Mouse (Mus musculus) heart, embryonic 15.5 days (tissue): Measurements from ENCODE around the gene Ears2. TPM values are rescaled to one million over a fixed set of nuclear protein-coding genes. Genes with fewer than 3 reads are reported as not detected.
"Not testable (repeated sequence)": the region's sequence is repeated elsewhere in the genome, so short reads cannot be mapped to it uniquely, and the experiment has no call there.

Source experiments
- ATAC-seq: fragments of 200-750 bp; cut with Nextera tagmentation; replicated peaks from 2 replicates; pipeline ENCODE4 v1.8.0; 2017; ENCODE audit warnings: low read depth, moderate TSS enrichment; ENCODE audit not compliant: insufficient number of reproducible peaks, insufficient read depth, low FRiP score
- H3K27ac ChIP-seq: fragments of 300-500 bp; sonication (generic); 2 replicates; pipeline ENCODE4 v1.5.1; 2015; ENCODE audit warnings: mild to moderate bottlenecking, inconsistent platforms
- H3K27me3 ChIP-seq: fragments of 300-500 bp; sonication (generic); 2 replicates; pipeline ENCODE4 v1.6.1; 2015; ENCODE audit warnings: inconsistent platforms
- H3K36me3 ChIP-seq: fragments of 300-500 bp; sonication (generic); 2 replicates; pipeline ENCODE4 v1.6.1; 2015; ENCODE audit warnings: mild to moderate bottlenecking, inconsistent platforms
- H3K4me1 ChIP-seq: fragments of 300-500 bp; sonication (generic); replicated peaks from 2 replicates; pipeline ENCODE4 v1.6.1; 2015; ENCODE audit warnings: inconsistent platforms
- H3K4me2 ChIP-seq: fragments of 300-500 bp; sonication (generic); 2 replicates; pipeline ENCODE4 v1.6.1; 2015; ENCODE audit warnings: inconsistent platforms, mild to moderate bottlenecking, moderate library complexity
- H3K4me3 ChIP-seq: fragments of 300-500 bp; sonication (generic); 2 replicates; pipeline ENCODE4 v1.5.1; 2015; ENCODE audit warnings: mild to moderate bottlenecking, inconsistent platforms
- H3K9ac ChIP-seq: fragments of 300-500 bp; sonication (generic); 2 replicates; pipeline ENCODE4 v1.6.1; 2015; ENCODE audit warnings: mild to moderate bottlenecking, inconsistent platforms
- H3K9me3 ChIP-seq: fragments of 300-500 bp; sonication (generic); replicated peaks from 2 replicates; pipeline ENCODE4 v1.6.1; 2016; ENCODE audit warnings: inconsistent platforms
- WGBS: fragments of 180-500 bp; shearing (Covaris S2); methylation state at CpG from one replicate; pipeline ENCODE4 v1.1.7; 2015; ENCODE audit warnings: mixed read lengths; 5-methylcytosine and 5-hydroxymethylcytosine counted together
- polyA plus RNA-seq: library from polyadenylated mRNA; unstranded; fragments of >200 nt; fragmentation: Nextera tagmentation; extraction: Ambion mirVana; gene quantifications from 2 replicates; pipeline ENCODE4 v1.2.1, GENCODE M21; 2015

The Ears2 gene
- polyA plus RNA-seq: 35.5 and 39.5 TPM in 2 replicates

GRCm38 (mm10) chr7:122066945-122067516, at the start of gene Ears2, which contains the start of gene Ubfd1:
Ears2 (minus strand) TSS chr7:122067263.
Ubfd1 (plus strand) TSS chr7:122067175.
- ATAC-seq: peak; percentile 99
- WGBS: under 1% methylated on average over 60 of the region's 60 CpGs
- H3K27ac ChIP-seq: peak within 1 kb of the TSS; percentile 94
- H3K4me1 ChIP-seq: peaks cover 31% of the 10 kb centered on the region
- peak within 1 kb of the TSS; percentile 67 for H3K4me2 ChIP-seq
- H3K9me3 ChIP-seq: no peaks in the 10 kb centered on the region
- no peaks in the 10 kb centered on the region for H3K27me3 ChIP-seq
- H3K4me3 ChIP-seq: peak within 1 kb of the TSS; percentile 86
- peaks cover 33% of the 10 kb centered on the region for H3K36me3 ChIP-seq
- H3K9ac ChIP-seq: peak within 1 kb of the TSS; percentile 86

DNA sequence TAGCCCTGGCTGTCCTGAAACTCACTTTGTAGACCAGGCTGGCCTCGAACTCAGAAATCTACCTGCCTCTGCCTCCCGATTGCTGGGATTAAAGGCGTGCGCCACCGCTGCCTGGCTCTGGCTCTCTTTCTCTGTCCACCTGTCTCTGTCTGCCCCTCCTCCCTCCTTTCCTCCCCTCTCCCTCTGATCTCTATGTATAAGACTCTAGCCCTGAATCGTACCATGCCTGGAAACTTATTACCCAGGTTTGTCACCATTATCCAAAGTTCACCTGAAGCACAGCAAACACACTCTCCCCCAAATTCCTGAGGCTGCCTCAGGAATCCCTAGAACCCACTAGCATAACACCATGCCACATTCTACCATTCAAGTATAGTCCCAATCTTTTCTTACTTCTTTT, 41.1 kb upstream of the Ears2 start:
- Histone ChIP-seq H3K4me3 (no peak overlapping the region), H3K9me3 (no peaks in the 10 kb centered on the region), H3K9ac (no peak overlapping the region), H3K36me3 (peaks cover 12% of the 10 kb centered on the region; the same call in 1 of the 2 replicates), H3K4me1 (no peaks in the 10 kb centered on the region), H3K4me2 (no peak overlapping the region), H3K27ac (no peak overlapping the region), H3K27me3 (no peaks in the 10 kb centered on the region)
- 87% methylated on average over 6 of the region's 6 CpGs for WGBS
- no peak for ATAC-seq

DNA sequence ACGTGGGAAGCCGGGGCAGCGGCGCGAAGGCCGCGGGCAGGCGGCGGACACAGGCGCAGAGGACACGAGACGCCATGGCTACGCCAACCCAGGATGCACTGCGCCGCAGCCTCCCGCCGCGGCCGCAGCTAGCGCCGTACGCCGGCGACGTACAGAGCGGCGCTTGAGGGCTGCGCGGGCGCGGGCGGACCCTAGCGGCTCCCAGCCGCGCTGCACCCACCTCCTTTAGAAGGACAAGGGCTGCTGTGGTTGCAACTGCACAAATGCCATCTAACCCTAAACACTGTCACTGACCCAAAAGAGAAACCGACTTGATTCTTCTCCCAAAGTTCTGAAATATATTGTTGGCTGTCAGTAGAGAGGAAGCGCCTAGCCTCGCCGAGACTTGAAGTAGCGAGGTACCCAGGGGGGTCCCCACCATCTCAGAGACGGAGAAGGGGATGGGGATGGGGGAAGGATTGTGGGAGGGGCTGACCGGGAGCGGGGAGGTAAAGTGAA, 34.7 kb upstream of the Ears2 start, which contains the start of gene Ndufab1:
TSS of gene Ndufab1 (minus strand) at position 140 of the 498 bp plus-strand sequence.
- ATAC-seq: peak; percentile 98
- peaks cover 18% of the 10 kb centered on the region for H3K36me3 ChIP-seq
- no peaks in the 10 kb centered on the region for H3K27me3 ChIP-seq
- H3K27ac ChIP-seq: peak within 1 kb of the TSS; percentile 79
- WGBS: under 1% methylated on average over 37 of the region's 43 CpGs
- peak within 1 kb of the TSS; percentile 83 for H3K4me2 ChIP-seq
- peak within 1 kb of the TSS; percentile 77 for H3K4me3 ChIP-seq
- H3K4me1 ChIP-seq: peaks cover 25% of the 10 kb centered on the region
- no peaks in the 10 kb centered on the region for H3K9me3 ChIP-seq
- H3K9ac ChIP-seq: peak within 1 kb of the TSS; percentile 93

- Histone ChIP-seq H3K27ac (peak overlapping the region; percentile 79), H3K4me2 (peak overlapping the region; percentile 83), H3K4me1 (peaks cover 25% of the 10 kb centered on the region), H3K9ac (peak overlapping the region; percentile 93), H3K4me3 (peak overlapping the region; percentile 77), H3K36me3 (peaks cover 24% of the 10 kb centered on the region)
- peak; percentile 80 for ATAC-seq
- not testable (repeated sequence) for H3K27me3 ChIP-seq, H3K9me3 ChIP-seq
- 5% methylated on average over 28 of the region's 28 CpGs for WGBS
Observed at GRCm38 (mm10) chr7:122101014-122101746, 34.1 kb upstream of the Ears2 start.

DNA sequence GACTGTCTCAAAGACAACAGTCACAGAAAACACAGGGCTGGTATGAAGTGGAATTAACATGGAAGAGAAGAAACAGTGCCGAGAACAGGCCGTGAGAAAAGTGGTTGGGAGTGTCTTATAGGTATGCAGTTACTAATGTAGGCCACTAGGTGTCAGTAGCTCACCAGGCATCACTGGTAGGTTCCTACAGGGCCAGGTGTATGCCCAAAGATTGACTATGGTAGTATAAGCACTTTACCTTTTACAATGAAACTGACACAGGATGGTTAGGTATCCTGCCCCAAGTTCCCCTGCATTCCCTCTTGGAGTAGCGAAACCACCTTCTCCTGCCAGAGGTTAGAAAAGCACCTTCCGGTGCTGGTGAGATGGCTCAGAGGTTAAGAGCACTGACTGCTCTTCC, 32.2 kb upstream of the Ears2 start:
- no peak overlapping the region for H3K27ac ChIP-seq
- no peak overlapping the region for H3K4me2 ChIP-seq
- 46% methylated on average over 4 of the region's 4 CpGs for WGBS
- ATAC-seq: no peak
- no peaks in the 10 kb centered on the region for H3K9me3 ChIP-seq
- H3K27me3 ChIP-seq: no peaks in the 10 kb centered on the region
- no peak overlapping the region for H3K9ac ChIP-seq
- peaks cover 43% of the 10 kb centered on the region for H3K36me3 ChIP-seq
- H3K4me3 ChIP-seq: no peak overlapping the region
- peaks cover 25% of the 10 kb centered on the region for H3K4me1 ChIP-seq

GRCm38 (mm10) chr7:122098009-122098408, 30.9 kb upstream of the Ears2 start:
- H3K27me3 ChIP-seq: no peaks in the 10 kb centered on the region
- no peak overlapping the region for H3K4me3 ChIP-seq
- no peak overlapping the region for H3K4me2 ChIP-seq
- ATAC-seq: no peak
- 91% methylated on average over 3 of the region's 3 CpGs for WGBS
- H3K27ac ChIP-seq: no peak overlapping the region
- H3K36me3 ChIP-seq: peaks cover 56% of the 10 kb centered on the region
- H3K9ac ChIP-seq: no peak overlapping the region
- peaks cover 25% of the 10 kb centered on the region for H3K4me1 ChIP-seq
- no peaks in the 10 kb centered on the region for H3K9me3 ChIP-seq

DNA sequence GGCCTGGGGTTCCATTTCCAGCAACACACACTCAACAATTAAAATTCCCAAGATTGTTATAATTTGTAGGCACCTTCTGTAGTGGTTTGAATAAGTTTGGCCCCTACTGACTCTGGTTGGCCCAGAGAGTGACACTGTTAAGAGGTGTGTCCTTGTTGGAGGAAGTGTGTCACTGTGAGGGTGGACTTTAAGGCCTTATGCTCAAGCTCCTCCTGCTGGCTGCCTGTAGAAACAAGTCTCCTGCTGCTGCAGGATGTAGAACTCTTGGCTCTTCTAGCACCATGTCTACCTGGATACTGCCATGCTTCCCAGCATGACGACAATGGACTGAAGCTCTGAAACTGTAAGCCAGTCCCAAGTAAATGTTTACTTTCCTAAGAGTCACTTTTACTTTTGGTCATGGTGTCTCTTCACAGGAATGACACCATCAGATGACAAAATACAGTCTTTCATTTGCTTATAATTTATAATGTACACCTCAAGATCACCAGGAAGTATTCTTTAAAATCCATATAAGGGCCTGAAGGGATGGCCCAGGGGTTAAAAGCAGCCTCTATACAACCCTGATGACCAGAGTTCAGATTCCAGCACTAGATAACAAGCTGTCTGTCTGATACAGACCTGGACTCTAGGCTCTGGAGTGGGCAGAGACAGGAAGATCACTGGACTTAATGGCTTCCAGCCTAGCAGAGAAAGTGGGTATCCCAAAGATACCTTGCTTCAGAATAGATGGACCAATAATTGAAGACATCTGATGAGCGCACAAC, 27.7 kb upstream of the Ears2 start:
- WGBS: 91% methylated on average over 2 of the region's 2 CpGs
- Histone ChIP-seq H3K27me3 (no peaks in the 10 kb centered on the region), H3K4me2 (no peak overlapping the region), H3K9ac (no peak overlapping the region), H3K27ac (no peak overlapping the region), H3K36me3 (peaks cover 87% of the 10 kb centered on the region), H3K4me3 (no peak overlapping the region), H3K9me3 (no peaks in the 10 kb centered on the region), H3K4me1 (peaks cover 8% of the 10 kb centered on the region)
- no peak for ATAC-seq

DNA sequence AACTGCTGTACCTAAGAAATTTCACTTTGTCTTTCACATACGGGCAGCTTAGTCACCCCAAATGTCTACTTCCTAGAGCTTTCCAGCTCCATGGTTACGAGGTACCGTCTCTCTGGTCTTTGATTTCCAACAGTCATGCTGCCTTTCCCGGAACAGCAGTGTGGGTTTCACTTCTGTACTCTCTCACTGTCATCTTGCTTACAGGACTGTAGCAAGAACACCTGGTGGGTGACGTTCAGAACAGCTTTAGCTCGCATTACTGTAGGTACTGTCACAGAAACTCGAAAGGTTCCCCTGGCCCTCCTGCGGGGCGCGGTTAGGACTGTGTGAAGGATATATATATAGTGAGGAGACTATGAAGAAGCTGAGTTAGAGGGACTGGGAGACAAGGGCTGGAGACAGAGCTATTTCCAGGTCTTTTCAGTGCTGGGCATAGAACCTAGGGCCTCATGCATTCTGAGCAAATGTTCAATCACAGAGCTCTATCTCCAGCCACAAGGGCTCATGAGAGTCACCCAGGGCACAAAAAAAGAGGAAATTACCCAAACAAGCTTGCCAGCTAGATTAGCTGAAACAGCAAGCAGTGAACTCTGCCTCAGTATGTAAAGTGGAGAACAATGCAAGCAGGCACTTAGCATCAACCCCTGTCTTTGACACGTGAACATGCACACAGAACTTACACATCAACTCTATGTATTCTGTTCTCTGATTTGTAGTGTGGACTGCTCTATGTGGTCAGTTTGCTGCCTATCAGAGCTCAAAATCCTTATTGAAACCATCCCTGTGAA, 20.3 kb upstream of the Ears2 start:
- ATAC-seq: no peak
- peaks cover 65% of the 10 kb centered on the region for H3K36me3 ChIP-seq
- 86% methylated on average over 11 of the region's 11 CpGs for WGBS

DNA sequence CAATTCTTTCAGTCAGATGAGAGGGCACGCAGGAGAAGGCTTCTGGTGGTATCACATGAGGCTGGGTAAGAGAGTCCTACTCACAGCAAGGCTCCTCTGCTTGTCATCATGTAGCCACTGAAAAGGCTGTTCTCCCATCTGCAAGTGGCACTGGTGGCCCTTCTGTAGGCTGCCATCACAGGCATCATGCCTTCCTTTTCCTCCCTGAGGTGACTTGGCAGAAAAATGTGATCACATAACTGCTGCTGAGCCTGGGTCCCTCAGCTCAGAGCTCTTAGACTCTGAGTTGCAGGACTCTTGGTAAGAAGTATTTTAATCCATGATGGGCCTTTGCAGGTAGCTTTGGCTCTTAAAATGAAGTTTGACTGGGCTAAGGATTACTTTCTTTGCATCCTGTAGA, 14.0 kb upstream of the Ears2 start:
- H3K27me3 ChIP-seq: no peaks in the 10 kb centered on the region
- H3K9ac ChIP-seq: no peak overlapping the region
- no peak for ATAC-seq
- H3K4me1 ChIP-seq: 0 out of 2 replicates have a peak, but pooled peaks cover 2% of the 10 kb centered on the region
- WGBS: 90% methylated on average over 1 of the region's 1 CpGs
- H3K4me3 ChIP-seq: no peak overlapping the region
- H3K4me2 ChIP-seq: no peak overlapping the region
- peaks cover 58% of the 10 kb centered on the region for H3K36me3 ChIP-seq
- no peak overlapping the region for H3K27ac ChIP-seq
- no peaks in the 10 kb centered on the region for H3K9me3 ChIP-seq

More for the DNA sequence above, 20.3 kb upstream of the Ears2 start:
- Histone ChIP-seq H3K27me3 (no peaks in the 10 kb centered on the region), H3K9me3 (no peaks in the 10 kb centered on the region), H3K27ac (no peak overlapping the region), H3K4me2 (no peak overlapping the region), H3K4me1 (0 out of 2 replicates have a peak, but pooled peaks cover 4% of the 10 kb centered on the region), H3K4me3 (no peak overlapping the region), H3K9ac (no peak overlapping the region)

- no peak for ATAC-seq
- H3K36me3 ChIP-seq: peaks cover 65% of the 10 kb centered on the region
- H3K27ac ChIP-seq: no peak overlapping the region
- 87% methylated on average over 8 of the region's 8 CpGs for WGBS
- 0 out of 2 replicates have a peak, but pooled peaks cover 2% of the 10 kb centered on the region for H3K4me1 ChIP-seq
- H3K9ac ChIP-seq: no peak overlapping the region
- no peak overlapping the region for H3K4me2 ChIP-seq
- no peaks in the 10 kb centered on the region for H3K9me3 ChIP-seq
- no peaks in the 10 kb centered on the region for H3K27me3 ChIP-seq
- no peak overlapping the region for H3K4me3 ChIP-seq
Observed at GRCm38 (mm10) chr7:122079798-122080554, 12.9 kb upstream of the Ears2 start.
